Mouse (Mus musculus): ENCODE measurements around the gene Sele. TPM values are rescaled to one million over a fixed set of nuclear protein-coding genes. Genes with fewer than 3 reads are reported as not detected.

The Sele gene
- polyA plus RNA-seq, 1 experiment: not detected

DNA sequence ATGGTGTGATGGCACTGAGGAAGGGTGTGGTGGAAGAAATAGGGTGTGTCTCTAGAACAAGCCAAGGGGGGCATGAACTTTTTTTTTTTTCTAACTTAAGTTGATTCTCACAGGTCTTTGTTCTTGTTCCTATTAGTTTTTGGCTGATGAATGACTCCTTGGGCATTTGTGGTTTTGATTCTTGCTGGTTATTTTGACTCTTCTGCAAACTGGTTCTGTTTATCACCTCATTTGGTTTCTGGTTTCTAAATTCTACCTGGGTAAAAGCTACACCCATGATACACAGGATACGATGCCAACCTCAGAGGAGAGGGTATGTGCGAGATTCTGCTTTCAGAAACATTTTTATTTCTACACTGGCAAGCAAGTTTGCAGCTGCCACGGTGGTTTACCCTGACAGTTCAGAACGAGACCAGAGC lies 30.3 kb downstream of the Sele start:
- Histone ChIP-seq H3K9me3 (replicated peaks; ENCODE audit: control insufficient read depth, insufficient read depth, low read length, poor library complexity, severe bottlenecking) (no peaks in the 10 kb centered on the region), H3K27ac (ENCODE audit: insufficient read depth, low read length) (no peak overlapping the region), H3K9ac (ENCODE audit: low read depth, poor library complexity, severe bottlenecking) (no peak overlapping the region), H3K36me3 (ENCODE audit: control insufficient read depth, insufficient read depth, low read length, poor library complexity, severe bottlenecking) (no peaks in the 10 kb centered on the region), H3K4me3 (ENCODE audit: low read depth, low read length) (no peak overlapping the region), H3K27me3 (ENCODE audit: control insufficient read depth, insufficient read depth, low read length, poor library complexity, severe bottlenecking) (no peaks in the 10 kb centered on the region), H3K4me1 (ENCODE audit: control insufficient read depth, insufficient read depth, low read length) (no peaks in the 10 kb centered on the region)
- TF ChIP-seq CTCF (IDR thresholded peaks at IDR 0.05; ENCODE audit: low read depth, low read length) (no peak), POLR2A (IDR thresholded peaks at IDR 0.05; ENCODE audit: insufficient read depth, low read length) (no peak), EP300 (IDR thresholded peaks at IDR 0.05; ENCODE audit: insufficient read depth, low read depth, low read length) (no peak)

DNA sequence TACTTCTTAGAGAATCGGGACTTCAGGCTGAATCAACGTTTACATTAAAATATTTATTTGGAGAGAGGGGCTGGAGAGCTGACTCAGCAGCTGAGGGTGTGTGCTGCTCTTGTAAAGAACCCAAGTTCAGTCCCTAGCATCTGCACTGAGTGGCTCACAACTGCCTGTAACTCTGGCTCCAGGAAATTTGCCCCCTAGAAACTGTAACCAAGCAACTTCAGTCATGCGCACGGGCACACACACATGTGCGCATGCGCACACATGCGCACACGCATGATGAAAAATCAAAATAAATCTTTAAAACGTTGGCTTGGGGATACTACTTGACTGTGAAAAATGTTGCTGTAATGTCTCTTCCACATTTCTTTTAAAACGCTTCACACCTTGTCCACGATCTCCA lies 31.1 kb downstream of the Sele start:
- H3K4me1 ChIP-seq (ENCODE audit: control insufficient read depth, insufficient read depth, low read length): no peaks in the 10 kb centered on the region
- no peak overlapping the region for H3K27ac ChIP-seq (ENCODE audit: insufficient read depth, low read length)
- H3K27me3 ChIP-seq (ENCODE audit: control insufficient read depth, insufficient read depth, low read length, poor library complexity, severe bottlenecking): no peaks in the 10 kb centered on the region
- no peak overlapping the region for H3K9ac ChIP-seq (ENCODE audit: low read depth, poor library complexity, severe bottlenecking)
- TF ChIP-seq EP300 (IDR thresholded peaks at IDR 0.05; ENCODE audit: insufficient read depth, low read depth, low read length): no peak
- no peak for TF ChIP-seq POLR2A (IDR thresholded peaks at IDR 0.05; ENCODE audit: insufficient read depth, low read length)
- TF ChIP-seq CTCF (IDR thresholded peaks at IDR 0.05; ENCODE audit: low read depth, low read length): no peak
- H3K4me3 ChIP-seq (ENCODE audit: low read depth, low read length): no peak overlapping the region
- no peaks in the 10 kb centered on the region for H3K36me3 ChIP-seq (ENCODE audit: control insufficient read depth, insufficient read depth, low read length, poor library complexity, severe bottlenecking)
- no peaks in the 10 kb centered on the region for H3K9me3 ChIP-seq (replicated peaks; ENCODE audit: control insufficient read depth, insufficient read depth, low read length, poor library complexity, severe bottlenecking)

DNA sequence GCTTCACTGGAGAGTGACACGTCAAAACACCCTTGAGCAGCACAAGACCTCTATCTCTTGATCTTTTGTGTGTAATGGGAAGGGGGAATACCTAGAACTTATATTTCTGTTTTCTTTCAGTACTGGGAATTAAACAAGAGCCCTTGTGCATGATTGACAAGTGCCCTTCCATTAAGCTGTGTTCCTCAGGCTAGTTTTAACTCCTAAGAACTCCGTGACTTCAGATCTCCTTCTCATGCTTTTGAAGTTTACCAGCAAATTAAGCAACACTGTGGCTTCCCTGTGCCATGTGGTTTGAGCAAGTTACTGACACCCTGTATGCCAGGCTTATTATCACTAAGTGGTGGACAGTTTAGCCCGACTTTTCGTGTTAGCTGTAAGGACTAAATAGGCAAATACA lies 35.0 kb downstream of the Sele start:
- no peak overlapping the region for H3K4me3 ChIP-seq (ENCODE audit: low read depth, low read length)
- no peak overlapping the region for H3K27ac ChIP-seq (ENCODE audit: insufficient read depth, low read length)
- no peaks in the 10 kb centered on the region for H3K9me3 ChIP-seq (replicated peaks; ENCODE audit: control insufficient read depth, insufficient read depth, low read length, poor library complexity, severe bottlenecking)
- no peaks in the 10 kb centered on the region for H3K4me1 ChIP-seq (ENCODE audit: control insufficient read depth, insufficient read depth, low read length)
- H3K36me3 ChIP-seq (ENCODE audit: control insufficient read depth, insufficient read depth, low read length, poor library complexity, severe bottlenecking): no peaks in the 10 kb centered on the region
- no peak for TF ChIP-seq POLR2A (IDR thresholded peaks at IDR 0.05; ENCODE audit: insufficient read depth, low read length)
- H3K27me3 ChIP-seq (ENCODE audit: control insufficient read depth, insufficient read depth, low read length, poor library complexity, severe bottlenecking): no peaks in the 10 kb centered on the region
- H3K9ac ChIP-seq (ENCODE audit: low read depth, poor library complexity, severe bottlenecking): no peak overlapping the region

DNA sequence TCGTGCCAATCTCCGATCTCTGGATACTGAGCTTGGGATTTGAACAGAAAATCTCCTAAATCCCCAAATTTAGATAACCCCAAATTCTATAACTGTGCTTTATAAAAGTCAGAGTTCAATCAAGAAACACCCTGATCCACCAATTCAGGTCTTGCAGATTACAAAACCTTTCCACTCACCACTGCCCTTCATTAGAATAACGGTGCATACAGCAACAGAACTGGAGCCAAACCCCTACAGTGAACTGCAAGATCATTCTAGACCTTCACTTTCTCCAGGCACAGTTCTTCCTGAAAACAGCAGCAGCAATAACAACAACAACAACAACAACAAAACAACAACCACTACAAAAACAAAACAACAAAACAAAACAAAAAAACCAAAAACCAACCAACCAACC lies 38.8 kb downstream of the Sele start:
- Histone ChIP-seq H3K36me3 (ENCODE audit: control insufficient read depth, insufficient read depth, low read length, poor library complexity, severe bottlenecking) (no peaks in the 10 kb centered on the region), H3K4me3 (ENCODE audit: low read depth, low read length) (no peak overlapping the region)
- no peak for TF ChIP-seq POLR2A (IDR thresholded peaks at IDR 0.05; ENCODE audit: insufficient read depth, low read length)
- no peak for TF ChIP-seq EP300 (IDR thresholded peaks at IDR 0.05; ENCODE audit: insufficient read depth, low read depth, low read length)
- no peak for TF ChIP-seq CTCF (IDR thresholded peaks at IDR 0.05; ENCODE audit: low read depth, low read length)

DNA sequence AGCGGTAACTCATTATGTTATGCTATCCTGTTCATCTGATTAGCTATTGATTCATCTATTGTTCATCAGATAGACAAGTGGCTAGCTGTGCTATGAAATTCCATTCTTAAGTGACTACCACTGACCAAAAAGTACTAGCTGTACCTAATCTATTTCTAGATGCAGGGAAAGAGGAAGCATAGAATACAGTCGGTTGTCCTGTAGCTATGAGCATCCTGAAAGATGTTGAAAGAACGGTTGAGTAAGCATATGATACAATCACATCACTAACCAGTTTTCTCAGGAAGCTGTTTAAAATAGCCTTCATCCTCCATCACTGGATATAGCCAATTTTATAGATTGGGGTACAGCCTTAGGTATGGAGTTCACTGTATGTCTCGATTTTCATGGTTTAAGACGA lies 39.8 kb downstream of the Sele start:
- no peaks in the 10 kb centered on the region for H3K4me1 ChIP-seq (ENCODE audit: control insufficient read depth, insufficient read depth, low read length)
- H3K9ac ChIP-seq (ENCODE audit: low read depth, poor library complexity, severe bottlenecking): no peak overlapping the region
- TF ChIP-seq CTCF (IDR thresholded peaks at IDR 0.05; ENCODE audit: low read depth, low read length) (no peak), EP300 (IDR thresholded peaks at IDR 0.05; ENCODE audit: insufficient read depth, low read depth, low read length) (no peak), POLR2A (IDR thresholded peaks at IDR 0.05; ENCODE audit: insufficient read depth, low read length) (no peak)

More for the DNA sequence above, 38.8 kb downstream of the Sele start:
- Histone ChIP-seq H3K27ac (ENCODE audit: insufficient read depth, low read length) (no peak overlapping the region), H3K4me1 (ENCODE audit: control insufficient read depth, insufficient read depth, low read length) (no peaks in the 10 kb centered on the region), H3K27me3 (ENCODE audit: control insufficient read depth, insufficient read depth, low read length, poor library complexity, severe bottlenecking) (peaks cover 2% of the 10 kb centered on the region; the same call in 1 of the 2 replicates), H3K9me3 (replicated peaks; ENCODE audit: control insufficient read depth, insufficient read depth, low read length, poor library complexity, severe bottlenecking) (no peaks in the 10 kb centered on the region), H3K9ac (ENCODE audit: low read depth, poor library complexity, severe bottlenecking) (no peak overlapping the region)

DNA sequence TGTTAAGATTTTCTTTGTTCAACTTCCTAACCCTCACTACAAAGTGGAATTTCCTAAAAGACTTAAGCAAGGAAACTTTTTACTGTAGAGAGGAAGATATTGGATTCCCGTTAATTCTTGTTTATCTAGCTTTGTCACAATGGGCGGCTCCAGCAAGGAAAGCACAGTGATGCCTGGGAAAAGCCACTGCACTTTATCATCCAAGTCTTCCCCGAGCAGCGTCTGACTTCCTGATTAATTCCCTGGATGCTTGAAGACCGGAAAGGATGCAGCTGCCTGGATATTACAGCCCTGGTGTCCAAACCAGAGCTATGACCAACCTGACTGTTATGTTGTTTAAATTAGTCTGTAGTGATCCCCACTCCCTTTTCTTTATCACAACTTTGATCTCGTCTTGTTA lies 48.7 kb downstream of the Sele start:
- Histone ChIP-seq H3K27me3 (ENCODE audit: control insufficient read depth, insufficient read depth, low read length, poor library complexity, severe bottlenecking) (no peaks in the 10 kb centered on the region), H3K36me3 (ENCODE audit: control insufficient read depth, insufficient read depth, low read length, poor library complexity, severe bottlenecking) (no peaks in the 10 kb centered on the region), H3K4me3 (ENCODE audit: low read depth, low read length) (no peak overlapping the region), H3K9ac (ENCODE audit: low read depth, poor library complexity, severe bottlenecking) (no peak overlapping the region), H3K9me3 (replicated peaks; ENCODE audit: control insufficient read depth, insufficient read depth, low read length, poor library complexity, severe bottlenecking) (no peaks in the 10 kb centered on the region), H3K4me1 (ENCODE audit: control insufficient read depth, insufficient read depth, low read length) (no peaks in the 10 kb centered on the region), H3K27ac (ENCODE audit: insufficient read depth, low read length) (no peak overlapping the region)
- TF ChIP-seq CTCF (IDR thresholded peaks at IDR 0.05; ENCODE audit: low read depth, low read length): no peak
- TF ChIP-seq POLR2A (IDR thresholded peaks at IDR 0.05; ENCODE audit: insufficient read depth, low read length): no peak
- no peak for TF ChIP-seq EP300 (IDR thresholded peaks at IDR 0.05; ENCODE audit: insufficient read depth, low read depth, low read length)

More for the DNA sequence above, 39.8 kb downstream of the Sele start:
- H3K4me3 ChIP-seq (ENCODE audit: low read depth, low read length): no peak overlapping the region
- no peak overlapping the region for H3K27ac ChIP-seq (ENCODE audit: insufficient read depth, low read length)
- H3K9me3 ChIP-seq (replicated peaks; ENCODE audit: control insufficient read depth, insufficient read depth, low read length, poor library complexity, severe bottlenecking): no peaks in the 10 kb centered on the region
- peaks cover 2% of the 10 kb centered on the region; the same call in 1 of the 2 replicates for H3K27me3 ChIP-seq (ENCODE audit: control insufficient read depth, insufficient read depth, low read length, poor library complexity, severe bottlenecking)
- H3K36me3 ChIP-seq (ENCODE audit: control insufficient read depth, insufficient read depth, low read length, poor library complexity, severe bottlenecking): no peaks in the 10 kb centered on the region

Data from ES-Bruce4 (cell line).